ENCODE assay signal across 8 mouse cellular contexts in genomic region chr17:59281364-59281763, GRCm38 (mm10).
DNase-seq lines count a peak whose midpoint lies in the region; ATAC-seq and TF ChIP-seq lines count a peak whose summit lies in the region.

No protein-coding gene starts in this region.

- TF ChIP-seq CTCF in layer of hippocampus, adult 2 months (conservative IDR thresholded peaks at IDR 0.05): peak; percentile 83

- H3K9ac ChIP-seq in midbrain, embryonic 11.5 days (ENCODE audit: low read length): no peak overlapping the region
- no peak overlapping the region for H3K9ac ChIP-seq in heart, embryonic 12.5 days

- H3K9me3 ChIP-seq in midbrain, embryonic 11.5 days (ENCODE audit: control insufficient read depth, low read length): no peaks in the 10 kb centered on the region
- no peaks in the 10 kb centered on the region for H3K9me3 ChIP-seq in midbrain, embryonic 10.5 days (replicated peaks)
- no peaks in the 10 kb centered on the region for H3K9me3 ChIP-seq in heart, embryonic 12.5 days (replicated peaks)

- DNase-seq in cerebellum, postnatal 10 days: peak; percentile 36 to 45
- DNase-seq in cerebellum, adult 11-12 months: no peak
- DNase-seq in midbrain, embryonic 11.5 days (ENCODE audit: low spot score, missing footprints): no peak
- no peak for DNase-seq in midbrain, embryonic 10.5 days (ENCODE audit: low spot score)
- DNase-seq in layer of hippocampus, adult 2 months (ENCODE audit: low spot score in 2 of 2): peak; percentile 13 to 23
- DNase-seq in right cerebral cortex, postnatal 4 days: peak; percentile 5

- no peaks in the 10 kb centered on the region for H3K27me3 ChIP-seq in midbrain, embryonic 11.5 days (ENCODE audit: control insufficient read depth, insufficient read depth, low read length)
- no peaks in the 10 kb centered on the region for H3K27me3 ChIP-seq in midbrain, embryonic 10.5 days (ENCODE audit: low read depth, poor library complexity, severe bottlenecking)
- H3K27me3 ChIP-seq in heart, embryonic 12.5 days (replicated peaks): no peaks in the 10 kb centered on the region

- no peak overlapping the region for H3K27ac ChIP-seq in midbrain, embryonic 11.5 days (ENCODE audit: low read depth, low read length)
- no peak overlapping the region for H3K27ac ChIP-seq in midbrain, embryonic 10.5 days (replicated peaks)
- no peak overlapping the region for H3K27ac ChIP-seq in layer of hippocampus, adult 2 months
- no peak overlapping the region for H3K27ac ChIP-seq in heart, embryonic 12.5 days (ENCODE audit: poor library complexity, severe bottlenecking)

- peak; percentile 76 for ATAC-seq in midbrain, embryonic 11.5 days (ENCODE audit: low FRiP score)
- ATAC-seq in erythroblast, adult 5-6 weeks (replicated peaks; ENCODE audit: low FRiP score, poor library complexity, severe bottlenecking): no peak
- no peak; the same call in 1 of the 2 replicates for ATAC-seq in heart, embryonic 12.5 days (ENCODE audit: insufficient number of reproducible peaks, low FRiP score)

- no peak overlapping the region for H3K4me2 ChIP-seq in midbrain, embryonic 11.5 days
- H3K4me2 ChIP-seq in heart, embryonic 12.5 days: no peak overlapping the region

- H3K4me3 ChIP-seq in midbrain, embryonic 11.5 days (ENCODE audit: low read depth, low read length): no peak overlapping the region
- H3K4me3 ChIP-seq in midbrain, embryonic 10.5 days: no peak overlapping the region
- H3K4me3 ChIP-seq in layer of hippocampus, adult 2 months: no peak overlapping the region
- no peak overlapping the region for H3K4me3 ChIP-seq in heart, embryonic 12.5 days

- H3K36me3 ChIP-seq in midbrain, embryonic 11.5 days (ENCODE audit: control insufficient read depth, insufficient read depth, low read length): no peaks in the 10 kb centered on the region
- no peaks in the 10 kb centered on the region for H3K36me3 ChIP-seq in midbrain, embryonic 10.5 days
- no peaks in the 10 kb centered on the region for H3K36me3 ChIP-seq in heart, embryonic 12.5 days

- no peaks in the 10 kb centered on the region for H3K4me1 ChIP-seq in midbrain, embryonic 11.5 days (ENCODE audit: control insufficient read depth, insufficient read depth, low read length)
- no peaks in the 10 kb centered on the region for H3K4me1 ChIP-seq in midbrain, embryonic 10.5 days
- no peaks in the 10 kb centered on the region for H3K4me1 ChIP-seq in heart, embryonic 12.5 days (replicated peaks)

- 69% methylated on average over 3 of the region's 3 CpGs for WGBS in midbrain, embryonic 11.5 days
- WGBS in midbrain, embryonic 10.5 days: 66% methylated on average over 3 of the region's 3 CpGs
- WGBS in heart, embryonic 12.5 days: 53% methylated on average over 3 of the region's 3 CpGs

Comparison
In these comparisons a context has a peak if more than half of its experiments do, and no peak if none do; other contexts are left out.
1. DNase-seq: peak in cerebellum, postnatal 10 days (2 of 2), layer of hippocampus, adult 2 months (2 of 2) and right cerebral cortex, postnatal 4 days (single experiment); none in cerebellum, adult 11-12 months (single experiment), midbrain, embryonic 11.5 days (single experiment) and midbrain, embryonic 10.5 days (single experiment).